11 mouse cellular contexts compared by ENCODE assay signal in genomic region chr17:62939930-62940572, GRCm38 (mm10). TPM values are rescaled to one million over a fixed set of nuclear protein-coding genes. Genes with fewer than 3 reads are reported as not detected.
DNase-seq lines count a peak whose midpoint lies in the region; ATAC-seq lines count a peak whose summit lies in the region.
"Had no signal": no experiment of that assay in that cellular context is flagged by ENCODE, and none has a peak within 500 bp of the region (broad histone marks: within the 10 kb centered on the region; RNA-seq: fewer than 3 reads in every experiment).

No protein-coding gene starts in this region.

- 0 out of 2 replicates have a peak overlapping the region, but pooled peaks have one; percentile 2 for H3K4me3 ChIP-seq in heart, embryonic 16.5 days (ENCODE audit: low read length)
- H3K4me3 ChIP-seq in hindbrain, embryonic 13.5 days = peak overlapping the region; percentile 3; the same call in 1 of the 2 replicates

- H3K9ac ChIP-seq in heart, embryonic 16.5 days (ENCODE audit: low read length) = no peak overlapping the region
- H3K9ac ChIP-seq in hindbrain, embryonic 13.5 days = no peak overlapping the region

- no peaks in the 10 kb centered on the region for H3K27me3 ChIP-seq in heart, embryonic 16.5 days (ENCODE audit: control insufficient read depth, insufficient read depth, low read length)
- H3K27me3 ChIP-seq in hindbrain, embryonic 13.5 days = no peaks in the 10 kb centered on the region

- H3K4me1 ChIP-seq in heart, embryonic 16.5 days (ENCODE audit: control insufficient read depth, insufficient read depth, low read length) = peaks cover 3% of the 10 kb centered on the region; the same call in 1 of the 2 replicates
- H3K4me1 ChIP-seq in hindbrain, embryonic 13.5 days (replicated peaks) = peaks cover 12% of the 10 kb centered on the region

- no peak overlapping the region for H3K27ac ChIP-seq in heart, embryonic 16.5 days (ENCODE audit: low read length)
- no peak overlapping the region for H3K27ac ChIP-seq in hindbrain, embryonic 13.5 days

- no peaks in the 10 kb centered on the region for H3K36me3 ChIP-seq in heart, embryonic 16.5 days (ENCODE audit: control insufficient read depth, insufficient read depth)
- H3K36me3 ChIP-seq in hindbrain, embryonic 13.5 days = no peaks in the 10 kb centered on the region

- no peak for ATAC-seq in heart, embryonic 16.5 days (replicated peaks; ENCODE audit: extremely low read depth, insufficient read depth, low FRiP score)
- ATAC-seq in hindbrain, embryonic 13.5 days (ENCODE audit: low FRiP score) = no peak; the same call in 1 of the 2 replicates
- no peak for ATAC-seq in megakaryocyte progenitor cell, adult 5-6 weeks (replicated peaks; ENCODE audit: poor library complexity)
- ATAC-seq: inflammation-experienced regulatory T-cells, adult 6 months had no signal

- DNase-seq in heart, adult 9 months (ENCODE audit: low spot score in 2 of 2) = no peak
- peak; percentile 45 for DNase-seq in embryo, embryonic 10.5 days (ENCODE audit: low spot score)
- DNase-seq in neural tube, embryonic 10.5 days (ENCODE audit: extremely low spot score, low spot score) = peak; percentile 21
- DNase-seq in adrenal gland, postnatal 36 days = no peak
- no peak for DNase-seq in layer of hippocampus, postnatal 36 days

- H3K9me3 ChIP-seq in heart, embryonic 16.5 days (replicated peaks; ENCODE audit: control insufficient read depth, low read length) = no peaks in the 10 kb centered on the region
- no peaks in the 10 kb centered on the region for H3K9me3 ChIP-seq in hindbrain, embryonic 13.5 days

- WGBS in heart, embryonic 16.5 days = 35% methylated on average over 18 of the region's 18 CpGs
- WGBS in hindbrain, embryonic 13.5 days = 10% methylated on average over 18 of the region's 18 CpGs

- H3K4me2 ChIP-seq in heart, embryonic 16.5 days (ENCODE audit: low read depth, low read length) = peak overlapping the region; percentile 35; the same call in 1 of the 2 replicates
- peak overlapping the region; percentile 40 for H3K4me2 ChIP-seq in hindbrain, embryonic 13.5 days
- H3K4me2 ChIP-seq: liver, embryonic 11.5 days had no signal

RNA-seq across cellular contexts. Expression of gene Efna5, which starts 58.9 kb away (rescaled TPM):
- polyA plus RNA-seq in heart, embryonic 16.5 days (2015; fragmentation: Nextera tagmentation; extraction: Ambion mirVana) = 19.7 and 22.0 TPM in 2 replicates
- polyA plus RNA-seq in hindbrain, embryonic 13.5 days (2015; fragmentation: Nextera tagmentation; extraction: Ambion mirVana) = 47.7 and 55.9 TPM in 2 replicates
- not detected in 2 replicates for total RNA-seq in megakaryocyte progenitor cell, adult 5-6 weeks (2015)
- total RNA-seq in megakaryocyte progenitor cell, adult 5-6 weeks (2017) = not detected in 2 replicates
- total RNA-seq in adrenal gland, postnatal 36 days (2021) = 10 to 100 TPM; 17.3 to 21.5 TPM
- 1 to 10 TPM; 5.2 to 7.2 TPM for total RNA-seq in layer of hippocampus, postnatal 36 days (2021)
- total RNA-seq: neutrophil, adult 5-6 weeks had no signal

Comparison
In these comparisons a context has a peak if more than half of its experiments do, and no peak if none do; other contexts are left out.
1. DNase-seq: peak in embryo, embryonic 10.5 days (single experiment) and neural tube, embryonic 10.5 days (single experiment); none in heart, adult 9 months (0 of 2), adrenal gland, postnatal 36 days (0 of 2) and layer of hippocampus, postnatal 36 days (0 of 2).
2. RNA of gene Efna5, which starts 58.9 kb away (total RNA-seq): 17.3 to 21.5 TPM in adrenal gland, postnatal 36 days and 5.2 to 7.2 TPM in layer of hippocampus, postnatal 36 days; not detected in megakaryocyte progenitor cell, adult 5-6 weeks; every median in the first group is over 4 times any median in the second.